Mouse (Mus musculus) C2C12 (cell line): ENCODE results near the gene Lrrc63. TPM values are rescaled to one million over a fixed set of nuclear protein-coding genes. Genes with fewer than 3 reads are reported as not detected.

Experiments
- H3K27me3 ChIP-seq: one replicate; pipeline ENCODE4 v1.6.1; 2011; ENCODE audit not compliant: control insufficient read depth, insufficient read depth, insufficient read length
- H3K36me3 ChIP-seq: one replicate; pipeline ENCODE4 v1.6.1; 2011; ENCODE audit not compliant: control insufficient read depth, insufficient read depth
- H3K4me3 ChIP-seq: one replicate; pipeline ENCODE4 v1.5.1; 2011; ENCODE audit warnings: mild to moderate bottlenecking, control low read depth; ENCODE audit not compliant: poor library complexity, insufficient read depth, severe bottlenecking
- H3K79me2 ChIP-seq: one replicate; pipeline ENCODE4 v1.6.1; 2011; ENCODE audit not compliant: control insufficient read depth, insufficient read depth
- H3K79me3 ChIP-seq: one replicate; pipeline ENCODE4 v1.6.1; 2011; ENCODE audit warnings: low read depth, control low read depth
- H3ac ChIP-seq: one replicate; pipeline ENCODE3; 2011; ENCODE audit warnings: low read depth; ENCODE audit not compliant: control insufficient read depth, insufficient read length
- CEBPB ChIP-seq: IDR thresholded peaks from one replicate; pipeline ENCODE4 v1.6.1; 2011; ENCODE audit warnings: low read depth, mild to moderate bottlenecking, control low read depth, moderate library complexity
- CTCF ChIP-seq: IDR thresholded peaks from one replicate; pipeline ENCODE4 v1.5.1; 2011; ENCODE audit not compliant: control insufficient read depth, insufficient read depth, insufficient read length
- FOSL1 ChIP-seq: IDR thresholded peaks from one replicate; pipeline ENCODE4 v1.8.0; 2011; ENCODE audit warnings: mild to moderate bottlenecking, low read length; ENCODE audit not compliant: poor library complexity, insufficient read depth, severe bottlenecking
- MAX ChIP-seq: IDR thresholded peaks from one replicate; pipeline ENCODE4 v1.6.1; 2011; ENCODE audit warnings: mild to moderate bottlenecking, control low read depth
- MYOD1 ChIP-seq: IDR thresholded peaks from one replicate; pipeline ENCODE4 v1.6.1; 2011; ENCODE audit warnings: low read depth; ENCODE audit not compliant: control insufficient read depth, insufficient read length
- MYOG ChIP-seq: IDR thresholded peaks from one replicate; pipeline ENCODE4 v1.6.1; 2011; ENCODE audit not compliant: control insufficient read depth, insufficient read length; ENCODE audit errors: extremely low read depth
- USF1 ChIP-seq: IDR thresholded peaks from one replicate; pipeline ENCODE4 v1.6.1; 2011; ENCODE audit warnings: low read depth, mild to moderate bottlenecking, control low read depth, moderate library complexity
- polyA plus RNA-seq: library from polyadenylated mRNA; unstranded; fragments of >200 nt; fragmentation: generic; extraction: Trizol; gene quantifications from one replicate; pipeline ENCODE4 v1.2.1, GENCODE M21; 2012; ENCODE audit warnings: missing spikeins

The Lrrc63 gene
- polyA plus RNA-seq, 1 experiment, result not detected

DNA sequence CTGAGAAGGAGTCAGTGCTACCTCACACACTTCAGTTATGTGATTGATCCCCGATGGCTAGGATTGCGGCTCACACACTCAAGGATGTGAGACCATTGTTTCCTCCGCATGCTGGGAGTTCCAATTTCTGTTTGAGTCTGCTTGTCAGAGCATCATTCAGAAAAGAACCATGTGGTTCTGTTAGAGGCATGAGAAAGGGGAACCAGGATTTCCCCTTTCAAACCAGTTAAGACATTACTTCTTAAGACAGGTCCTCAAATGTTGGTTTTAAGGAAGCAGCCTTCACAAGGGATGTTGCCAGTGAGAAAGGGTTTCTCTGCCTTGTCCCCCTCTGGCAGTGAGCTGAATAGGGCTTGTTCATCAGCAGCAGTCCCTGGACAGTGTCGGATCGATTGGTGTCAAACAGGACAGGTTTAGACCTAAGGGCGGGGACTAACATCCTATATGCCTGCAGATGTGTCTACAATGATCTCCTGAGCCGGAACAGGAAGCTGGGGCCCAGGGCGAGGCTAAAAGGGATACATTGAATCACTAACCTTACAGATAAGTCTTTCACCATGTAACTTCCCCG is 73.7 kb downstream of the Lrrc63 start:
- H3K36me3 ChIP-seq, result no peaks in the 10 kb centered on the region
- H3K27me3 ChIP-seq, result no peaks in the 10 kb centered on the region
- TF ChIP-seq MAX (no peak), CEBPB (no peak), MYOD1 (no peak), CTCF (no peak), FOSL1 (no peak), USF1 (no peak), MYOG (no peak)
- H3K4me3 ChIP-seq, result no peak overlapping the region
- H3ac ChIP-seq, result no peak overlapping the region
- no peaks in the 10 kb centered on the region for H3K79me2 ChIP-seq
- no peaks in the 10 kb centered on the region for H3K79me3 ChIP-seq

DNA sequence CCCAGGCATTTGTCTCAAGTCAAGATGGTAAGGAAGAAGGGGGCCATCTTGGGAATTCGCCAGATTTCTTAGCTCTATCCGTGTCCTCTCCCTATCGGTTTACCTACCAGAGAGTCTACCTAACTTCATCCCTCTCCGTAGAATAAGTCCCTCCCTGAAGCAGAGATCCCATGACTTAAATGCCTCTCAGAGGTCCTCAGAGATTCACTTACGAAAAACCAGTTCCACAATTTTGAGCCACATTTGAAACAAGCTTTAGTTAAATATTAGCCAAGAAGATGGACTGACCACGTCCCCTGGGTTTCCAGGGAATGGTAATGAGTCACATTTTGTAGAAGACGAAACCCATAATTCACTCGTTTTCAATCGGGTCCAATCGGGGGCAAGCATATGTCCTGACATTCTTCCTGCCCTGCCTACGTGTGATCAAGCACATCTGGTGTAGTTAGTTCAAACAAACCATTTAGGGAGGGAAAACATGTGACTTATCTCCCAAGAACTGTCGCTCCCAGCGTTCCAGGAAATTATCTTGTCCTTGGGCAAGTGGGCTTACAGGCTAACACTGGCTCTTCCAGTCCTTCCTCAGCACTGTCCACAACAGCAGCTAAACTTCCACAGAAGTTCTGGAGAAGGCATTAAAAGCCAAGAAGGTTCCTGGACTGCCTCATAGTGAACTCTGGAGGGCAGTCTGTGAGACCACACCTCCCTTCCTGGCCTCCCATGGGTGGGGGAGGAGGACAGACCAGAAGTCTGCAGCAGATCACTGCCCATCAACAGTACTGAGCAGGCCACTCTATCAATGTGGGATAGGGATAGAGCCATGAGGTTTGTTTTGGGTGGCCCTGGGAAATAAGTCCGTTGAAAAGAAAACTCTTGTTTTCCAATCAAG is 76.0 kb downstream of the Lrrc63 start:
- H3K36me3 ChIP-seq, result no peaks in the 10 kb centered on the region
- no peak for TF ChIP-seq MYOG
- no peak for TF ChIP-seq CTCF
- no peak for TF ChIP-seq MYOD1
- TF ChIP-seq CEBPB, result no peak
- no peak for TF ChIP-seq USF1
- TF ChIP-seq MAX, result no peak
- TF ChIP-seq FOSL1, result no peak
- no peak overlapping the region for H3K4me3 ChIP-seq
- H3ac ChIP-seq, result no peak overlapping the region
- H3K27me3 ChIP-seq, result no peaks in the 10 kb centered on the region
- H3K79me3 ChIP-seq, result no peaks in the 10 kb centered on the region
- H3K79me2 ChIP-seq, result no peaks in the 10 kb centered on the region

DNA sequence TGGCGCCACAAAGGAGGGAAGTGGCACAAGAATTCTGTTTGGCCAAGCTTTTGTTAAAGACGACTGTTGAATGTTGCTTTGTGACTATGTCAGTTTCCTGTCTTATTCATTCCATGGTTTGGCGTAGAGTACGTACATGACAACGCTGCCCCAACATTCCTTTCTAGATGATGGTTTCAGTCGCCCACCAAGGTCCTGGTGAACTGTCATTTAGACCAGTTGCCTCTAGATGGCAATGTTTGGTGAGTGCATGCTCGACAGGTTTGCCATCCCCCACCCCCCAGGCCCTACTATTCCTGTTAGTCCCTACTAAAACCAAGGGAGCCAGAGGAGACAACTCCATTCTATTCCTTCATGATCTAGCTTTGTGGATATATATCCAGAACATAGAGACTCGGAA is 78.2 kb downstream of the Lrrc63 start:
- Histone ChIP-seq H3K4me3 (no peak overlapping the region), H3ac (no peak overlapping the region), H3K79me2 (no peaks in the 10 kb centered on the region), H3K27me3 (no peaks in the 10 kb centered on the region), H3K79me3 (no peaks in the 10 kb centered on the region), H3K36me3 (no peaks in the 10 kb centered on the region)
- TF ChIP-seq FOSL1 (no peak), MAX (no peak), USF1 (no peak), MYOD1 (no peak), CEBPB (no peak), CTCF (no peak), MYOG (no peak)

DNA sequence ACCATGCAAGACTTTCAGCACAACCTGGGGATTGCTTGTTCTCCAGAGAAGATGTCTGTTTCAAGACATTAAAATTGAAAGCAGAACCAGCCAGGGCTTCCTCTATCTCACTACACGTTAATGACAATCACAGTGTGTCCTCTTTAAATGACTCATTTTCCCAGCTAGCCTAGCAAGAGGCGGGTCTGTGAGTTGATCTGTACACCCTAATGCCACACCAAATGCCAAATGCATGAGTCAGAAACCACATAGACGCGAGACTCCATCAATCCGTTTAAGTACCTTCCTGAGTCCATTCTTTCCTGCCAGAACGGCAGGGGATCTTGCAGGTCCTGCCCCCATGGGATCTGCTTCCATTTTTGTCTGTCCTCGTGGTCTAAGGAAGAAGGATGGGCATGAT is 85.5 kb downstream of the Lrrc63 start:
- Histone ChIP-seq H3K79me3 (no peaks in the 10 kb centered on the region), H3K27me3 (no peaks in the 10 kb centered on the region), H3K79me2 (no peaks in the 10 kb centered on the region), H3K36me3 (no peaks in the 10 kb centered on the region), H3K4me3 (no peak overlapping the region), H3ac (no peak overlapping the region)
- TF ChIP-seq MYOG, result no peak
- TF ChIP-seq MYOD1, result no peak
- TF ChIP-seq MAX, result peak; percentile 84
- peak; percentile 50 for TF ChIP-seq USF1
- TF ChIP-seq FOSL1, result peak; percentile 91
- no peak for TF ChIP-seq CEBPB
- TF ChIP-seq CTCF, result no peak

GRCm38 (mm10) chr14:75035431-75035830 is 95.2 kb downstream of the Lrrc63 start:
- H3K27me3 ChIP-seq, result no peaks in the 10 kb centered on the region
- no peaks in the 10 kb centered on the region for H3K79me2 ChIP-seq
- no peaks in the 10 kb centered on the region for H3K79me3 ChIP-seq
- H3K36me3 ChIP-seq, result no peaks in the 10 kb centered on the region
- H3K4me3 ChIP-seq, result no peak overlapping the region
- TF ChIP-seq MYOG (no peak), FOSL1 (no peak), MAX (no peak), CEBPB (no peak), CTCF (no peak), USF1 (no peak), MYOD1 (no peak)
- no peak overlapping the region for H3ac ChIP-seq

Other genes with a start within 250 kb of the Lrrc63 start
- gene Lrch1, start 183.0 kb downstream of the Lrrc63 start, polyA plus RNA-seq, result 5.0 TPM
- gene Rubcnl, start 114.9 kb downstream of the Lrrc63 start, polyA plus RNA-seq, result 0.40 TPM
- gene Lcp1, start 220 bp upstream of the Lrrc63 start, polyA plus RNA-seq, result 0.01 TPM
- not detected for gene Cpb2, start 111.4 kb upstream of the Lrrc63 start, polyA plus RNA-seq
- 9.8 TPM for gene Zc3h13, start 153.5 kb upstream of the Lrrc63 start, polyA plus RNA-seq